Mouse (Mus musculus) adrenal gland, postnatal 10 days (tissue): ENCODE results near the gene Hspa1l. TPM values are rescaled to one million over a fixed set of nuclear protein-coding genes. Genes with fewer than 3 reads are reported as not detected.
A peak's percentile ranks its signal among the peaks of the same experiment; 100 is the strongest.
"Not testable (repeated sequence)": the region's sequence is repeated elsewhere in the genome, so short reads cannot be mapped to it uniquely, and the experiment has no call there.

Source experiments
- DNase-seq: peaks from one replicate; pipeline ENCODE4 v3.0.0; 2021; ENCODE audit warnings: mixed read lengths
- long read RNA-seq, 2 experiments: library from polyadenylated mRNA; stranded (forward); transcript quantifications; one replicate each; pipeline ENCODE4 v2.0.0; 2021
- total RNA-seq, 2 experiments: library from RNA; stranded (reverse); gene quantifications; 2 replicates each; pipeline ENCODE4 v1.2.3; 2021

Hspa1l gene
- 1 to 10 TPM in 1 of 2 experiments, under 1 TPM in 1; 0.75 to 1.4 TPM for total RNA-seq
- long read RNA-seq, experiment 1, partial matches to known transcripts = 0 of 2 reads
- long read RNA-seq, experiment 1, other reads (novel, unspliced or antisense) = 1 of 2 reads
- long read RNA-seq, experiment 2 = 0 reads

DNA sequence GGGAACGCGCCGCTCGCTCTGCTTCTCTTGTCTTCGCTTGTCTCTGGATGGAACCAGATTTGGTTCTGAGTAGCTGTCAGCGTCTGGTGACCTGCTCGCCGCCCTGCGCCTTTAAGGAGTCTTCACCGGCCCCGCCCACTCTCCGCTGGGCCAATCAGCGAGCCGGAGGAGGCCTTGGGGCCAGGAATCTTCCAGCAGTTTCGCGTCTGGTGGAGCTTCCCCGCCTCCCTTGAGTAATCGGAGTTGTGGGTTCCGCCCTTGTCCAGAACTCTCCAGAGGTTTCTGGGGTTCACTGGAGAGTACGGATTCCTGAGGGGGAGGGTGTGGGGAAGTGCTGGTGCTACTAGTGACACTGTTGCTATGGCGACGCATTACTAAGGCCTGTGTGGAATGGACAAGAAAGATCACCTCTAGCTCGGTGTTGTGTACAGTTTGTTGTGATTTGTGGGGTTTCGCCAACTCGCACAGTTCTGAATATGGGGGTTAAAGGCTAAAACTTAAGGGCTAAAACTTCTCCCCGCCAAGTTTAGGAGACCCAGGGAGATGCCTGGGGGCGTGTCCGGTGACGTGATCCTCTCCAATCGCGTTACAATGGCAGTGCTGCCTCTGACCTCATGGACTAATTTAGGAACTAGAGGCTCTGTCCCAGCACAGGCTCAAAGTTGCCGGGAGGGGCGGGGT, at the start of gene Hspa1l, which contains the start of gene Hspa1a:
Gene Hspa1l, plus strand, starts transcription at position 635 of the 681 bp plus-strand sequence.
Gene Hspa1a, minus strand, starts transcription at position 88 of the 681 bp plus-strand sequence.
- DNase-seq = peak; percentile 81

DNA sequence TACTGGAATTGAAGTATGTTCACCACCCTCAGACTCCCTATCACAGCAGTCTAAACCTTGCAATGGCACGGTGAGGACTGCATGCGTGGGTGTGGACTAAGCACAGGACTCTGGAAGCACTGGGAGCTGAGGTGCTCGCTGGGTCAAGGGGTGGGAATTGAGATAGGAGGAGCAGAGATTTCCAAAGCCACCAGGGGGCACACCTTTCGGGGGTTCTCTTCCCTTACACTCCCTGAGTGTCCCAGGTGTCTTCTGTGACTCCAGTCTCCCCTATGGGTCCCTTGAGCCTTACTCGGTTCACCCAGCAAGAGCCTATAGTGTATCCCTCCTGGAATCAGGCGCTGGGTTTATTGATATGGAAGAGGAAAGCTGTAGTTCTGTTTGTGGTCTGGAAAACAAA, 49.6 kb upstream of the Hspa1l start:
- no peak for DNase-seq

DNA sequence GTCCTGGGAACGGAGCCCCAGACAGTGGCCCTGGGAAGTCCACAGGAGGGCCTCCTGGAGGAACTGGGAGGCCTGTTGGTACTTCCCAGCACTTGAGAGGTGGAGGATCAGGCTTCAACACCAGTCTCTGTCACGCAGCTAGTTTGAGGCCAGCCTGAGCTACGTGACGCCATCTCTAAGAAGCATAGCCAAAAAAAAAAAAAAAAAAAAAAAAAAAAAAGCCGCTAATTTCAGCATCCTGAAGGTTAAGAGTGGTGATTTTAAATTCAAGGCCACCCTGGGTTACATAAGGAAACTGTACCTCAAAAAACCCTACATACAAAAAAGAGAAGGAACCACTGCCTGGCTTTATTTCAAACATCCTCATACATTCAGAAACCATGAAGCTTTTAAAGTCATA, 48.2 kb upstream of the Hspa1l start:
- no peak for DNase-seq

DNA sequence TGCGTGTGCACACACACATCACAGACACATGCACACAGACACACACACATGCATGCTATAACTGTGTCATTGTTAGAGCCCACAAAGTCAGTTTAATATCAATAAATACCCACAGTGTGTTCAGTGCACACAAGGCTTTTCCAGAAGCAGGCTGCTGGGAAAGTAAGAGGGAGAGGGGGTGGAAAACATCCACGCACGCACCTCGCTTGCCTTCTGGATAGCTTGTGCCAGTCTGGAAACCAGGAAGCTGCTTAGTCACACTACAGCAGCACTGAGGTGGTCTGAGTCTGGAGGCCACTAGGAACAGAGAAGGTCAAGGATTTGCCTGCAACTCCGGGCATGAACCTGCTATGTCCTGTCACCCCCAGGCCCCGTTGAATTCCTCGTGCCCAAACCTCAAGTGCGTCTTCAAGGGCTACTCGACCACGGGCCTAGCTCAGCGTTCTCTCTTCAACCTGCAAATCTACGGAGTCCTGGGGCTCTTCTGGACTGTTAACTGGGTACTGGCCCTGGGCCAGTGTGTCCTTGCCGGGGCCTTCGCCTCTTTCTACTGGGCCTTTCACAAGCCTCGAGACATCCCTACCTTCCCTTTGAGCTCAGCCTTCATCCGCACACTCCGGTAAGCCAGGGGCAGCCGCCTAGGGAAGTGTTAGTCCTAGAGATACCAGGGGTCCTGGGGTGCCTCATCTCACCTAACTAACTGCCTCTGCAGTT, 45.0 kb upstream of the Hspa1l start:
- DNase-seq = peak; percentile 41

DNA sequence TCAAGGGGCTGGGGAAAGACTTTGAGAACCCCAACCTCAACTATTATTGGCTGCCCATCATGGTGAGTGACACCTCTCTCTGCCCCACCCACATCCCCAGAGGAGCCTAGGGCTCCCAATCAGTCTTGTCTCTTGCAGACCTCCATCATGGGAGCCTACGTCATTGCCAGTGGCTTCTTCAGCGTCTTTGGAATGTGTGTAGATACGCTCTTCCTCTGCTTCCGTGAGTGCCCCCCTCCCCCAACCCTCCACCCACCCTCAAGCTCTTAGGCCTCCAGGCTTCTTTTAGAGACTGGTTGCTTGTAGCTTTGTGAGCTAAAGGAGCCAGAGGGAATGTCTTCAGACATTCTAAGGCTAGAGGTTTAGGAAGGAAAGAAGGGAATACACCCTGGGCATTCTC, 43.7 kb upstream of the Hspa1l start:
- no peak for DNase-seq

DNA sequence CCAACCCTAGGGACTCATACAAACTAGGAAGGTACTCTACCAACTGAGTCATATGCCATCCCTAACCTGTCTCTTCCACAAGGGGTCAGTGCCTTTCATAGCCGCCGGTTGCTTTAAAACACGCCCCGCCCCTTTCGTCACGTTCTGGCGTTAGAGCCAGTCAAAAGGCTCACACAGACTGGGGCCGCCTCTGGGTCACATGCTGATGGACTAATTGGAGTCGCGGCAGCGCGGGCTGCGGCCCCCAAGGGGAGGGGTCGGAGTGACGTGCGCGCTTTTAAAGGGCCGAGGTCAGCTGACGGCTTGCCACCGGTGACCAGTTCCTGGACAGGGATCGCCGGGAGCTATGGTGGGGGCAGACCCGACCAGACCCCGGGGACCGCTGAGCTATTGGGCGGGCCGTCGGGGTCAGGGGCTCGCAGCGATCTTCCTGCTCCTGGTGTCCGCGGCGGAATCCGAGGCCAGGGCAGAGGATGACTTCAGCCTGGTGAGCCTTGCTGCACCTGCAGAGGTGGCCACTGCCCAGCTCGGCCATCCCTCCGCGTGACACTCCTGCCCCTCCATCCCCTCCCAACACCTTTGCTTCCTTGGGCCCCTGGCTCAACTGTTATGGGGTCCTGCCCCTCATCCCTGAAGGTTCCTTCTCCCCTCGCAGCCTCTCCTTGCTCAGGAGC, 41.3 kb upstream of the Hspa1l start, which contains the start of gene Neu1:
Gene Neu1, plus strand, starts transcription at position 193 of the 674 bp plus-strand sequence.
- DNase-seq = peak; percentile 98

DNA sequence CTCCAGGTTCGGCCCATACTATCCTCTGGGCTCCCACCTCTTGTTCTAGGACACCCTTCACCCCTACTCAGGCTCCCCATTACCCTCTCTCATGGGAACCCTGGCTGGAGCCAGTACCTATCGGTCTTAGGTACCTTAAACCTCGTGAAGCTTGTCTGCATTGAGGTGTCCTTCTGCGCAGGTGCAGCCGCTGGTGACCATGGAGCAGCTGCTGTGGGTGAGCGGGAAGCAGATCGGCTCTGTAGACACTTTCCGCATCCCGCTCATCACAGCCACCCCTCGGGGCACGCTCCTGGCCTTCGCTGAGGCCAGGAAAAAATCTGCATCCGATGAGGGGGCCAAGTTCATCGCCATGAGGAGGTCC, 40.8 kb upstream of the Hspa1l start:
- no peak for DNase-seq

DNA sequence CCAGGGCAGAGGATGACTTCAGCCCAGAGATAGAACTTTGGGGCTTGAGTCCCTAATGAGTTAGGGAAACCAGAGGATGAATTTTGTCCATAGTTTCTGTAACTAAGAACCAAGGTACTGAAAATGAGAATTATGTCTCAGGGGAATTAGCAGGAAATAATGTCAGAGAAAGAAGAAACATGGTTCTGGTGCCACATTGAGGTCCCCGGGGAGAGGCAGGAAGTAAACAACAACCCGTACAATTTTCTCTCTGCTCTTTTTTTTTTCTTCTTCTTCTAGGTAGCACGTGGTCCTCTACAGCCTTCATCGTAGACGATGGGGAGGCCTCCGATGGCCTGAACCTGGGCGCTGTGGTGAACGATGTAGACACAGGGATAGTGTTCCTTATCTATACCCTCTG, 40.2 kb upstream of the Hspa1l start:
- no peak for DNase-seq

DNA sequence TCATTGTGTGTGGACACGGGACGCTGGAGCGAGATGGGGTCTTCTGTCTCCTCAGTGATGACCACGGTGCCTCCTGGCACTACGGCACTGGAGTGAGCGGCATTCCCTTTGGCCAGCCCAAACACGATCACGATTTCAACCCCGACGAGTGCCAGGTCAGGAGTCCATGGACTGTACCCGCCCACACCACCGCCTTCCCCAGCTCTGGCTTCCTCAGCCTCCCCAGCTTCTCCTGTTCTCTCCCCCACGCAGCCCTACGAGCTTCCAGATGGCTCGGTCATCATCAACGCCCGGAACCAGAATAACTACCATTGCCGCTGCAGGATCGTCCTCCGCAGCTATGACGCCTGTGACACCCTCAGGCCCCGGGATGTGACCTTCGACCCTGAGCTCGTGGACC, 38.5 kb upstream of the Hspa1l start:
- DNase-seq = no peak

DNA sequence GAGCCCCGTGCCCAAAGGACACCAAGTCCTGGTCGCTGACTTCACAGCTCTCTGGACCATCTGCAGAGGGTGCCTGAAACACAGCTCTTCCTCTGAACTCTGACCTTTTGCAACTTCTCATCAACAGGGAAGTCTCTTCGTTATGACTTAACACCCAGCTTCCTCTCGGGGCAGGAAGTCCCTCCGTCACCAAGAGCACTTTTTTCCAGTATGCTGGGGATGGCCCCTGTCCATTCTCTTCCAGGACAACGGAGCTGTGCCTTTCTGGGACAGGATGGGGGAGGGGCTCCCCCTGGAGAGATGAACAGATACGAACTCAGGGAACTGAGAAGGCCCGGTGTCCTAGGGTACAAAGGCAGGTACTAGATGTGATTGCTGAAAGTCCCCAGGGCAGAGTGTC, 37.7 kb upstream of the Hspa1l start:
- no peak for DNase-seq

DNA sequence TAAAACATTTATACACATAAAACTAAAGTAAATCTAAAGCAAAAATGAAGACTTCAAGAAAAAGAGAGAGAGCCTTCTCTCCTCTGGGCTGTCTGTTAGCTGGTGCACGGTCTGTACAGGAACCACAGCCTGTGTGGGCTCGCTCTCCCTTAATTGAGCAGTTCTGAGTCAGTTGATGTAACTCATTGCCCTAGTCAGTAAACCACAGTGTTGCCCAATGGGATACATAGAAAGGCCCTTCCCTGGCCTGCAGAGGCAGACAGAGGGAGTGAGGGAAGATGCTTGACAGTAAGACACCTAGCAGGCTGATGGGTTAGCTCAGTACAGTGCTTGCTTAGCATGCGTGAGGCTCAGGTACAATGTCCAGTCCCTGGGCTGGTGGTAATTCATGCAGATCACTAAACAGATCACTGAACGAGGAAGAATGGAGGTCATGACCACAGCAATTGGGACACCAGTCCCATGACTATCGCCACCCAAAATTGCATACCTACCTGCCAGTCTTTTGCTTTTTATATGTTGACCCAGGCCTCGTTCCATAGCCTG, 34.5 kb upstream of the Hspa1l start:
- no peak for DNase-seq

DNA sequence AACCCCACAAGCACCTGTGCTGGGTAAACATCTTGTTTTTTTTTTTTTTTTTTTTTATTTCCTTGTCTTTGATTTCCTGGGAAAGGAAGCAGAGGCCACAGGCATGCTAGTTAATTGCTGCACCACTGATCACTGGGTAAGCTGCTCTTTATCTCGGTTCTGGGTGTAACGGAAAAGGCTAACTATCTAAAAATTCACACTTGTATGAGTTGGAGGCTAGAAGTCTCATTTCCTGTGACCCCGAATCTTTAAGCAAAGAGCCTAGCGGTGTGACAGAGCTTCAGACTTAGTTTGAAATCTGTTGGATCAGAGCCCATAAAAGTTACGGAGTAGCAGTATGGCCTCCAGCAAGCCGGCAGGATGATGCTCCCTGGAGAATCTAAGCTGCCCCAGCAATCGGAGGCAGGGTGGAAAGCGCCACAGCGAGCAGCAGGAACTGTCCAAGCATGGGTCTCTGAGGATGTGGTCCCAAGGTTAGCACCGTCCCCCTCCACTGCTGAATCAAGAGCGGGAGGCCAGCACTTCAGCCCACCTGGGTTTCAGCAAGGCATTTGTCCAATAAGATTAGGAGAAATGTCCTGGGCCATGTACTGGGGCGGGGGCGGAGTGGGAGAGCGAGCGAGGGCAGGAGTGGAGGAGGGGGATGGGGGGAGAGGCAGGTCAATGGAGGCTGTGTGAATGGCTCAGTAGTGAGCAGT, 31.0 kb upstream of the Hspa1l start:
- peak; percentile 41 for DNase-seq

DNA sequence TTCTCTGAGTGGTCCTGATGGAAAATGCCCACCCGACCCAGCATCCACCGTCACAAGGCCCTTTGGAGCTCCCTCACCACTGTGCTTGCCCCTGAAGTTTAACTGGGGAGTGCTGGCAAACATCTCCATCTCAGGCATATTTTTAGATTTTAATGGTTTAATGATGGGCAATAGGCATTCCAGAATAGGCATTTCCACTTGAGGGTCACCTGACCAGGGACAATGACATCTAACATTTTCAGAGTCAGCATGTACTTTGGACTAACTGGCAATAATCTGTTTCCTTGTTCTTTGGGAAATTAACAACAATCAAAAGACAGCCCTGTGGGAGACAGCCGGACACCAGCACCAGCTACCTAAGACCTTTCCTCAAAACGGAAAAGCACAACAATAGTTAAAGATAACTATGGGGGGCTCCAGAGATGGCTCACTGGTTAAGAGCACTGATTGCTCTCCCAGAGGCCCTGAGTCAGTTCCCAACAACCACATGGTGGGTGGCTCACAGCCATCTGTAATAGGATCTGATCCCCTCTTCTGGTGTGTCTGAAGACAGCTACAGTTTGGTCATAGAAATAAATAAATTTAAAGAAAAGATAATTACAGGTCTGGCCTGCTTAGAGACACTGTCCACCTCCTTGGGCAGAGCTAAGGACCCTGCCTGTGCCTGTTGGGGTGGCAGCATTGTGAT, 29.2 kb upstream of the Hspa1l start:
- no peak for DNase-seq

DNA sequence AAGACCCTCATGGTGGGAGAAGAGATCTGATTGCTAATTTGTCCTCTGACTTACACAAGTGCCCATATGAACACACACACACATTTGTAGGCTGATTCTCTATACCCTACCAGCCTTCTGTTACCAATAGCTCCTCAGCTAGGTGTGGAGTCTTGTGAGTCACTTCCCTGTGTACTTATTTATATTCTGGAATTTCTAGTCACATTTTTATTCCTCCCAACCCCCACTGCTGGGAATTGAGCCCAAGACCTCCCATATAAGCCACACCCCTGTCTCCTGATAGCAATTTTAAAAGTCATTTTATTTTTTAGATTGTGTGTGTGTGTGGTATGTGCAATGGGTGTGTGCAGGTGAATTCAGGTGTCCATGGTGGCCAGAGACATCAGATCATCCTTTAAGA, 28.1 kb upstream of the Hspa1l start:
- no peak for DNase-seq

DNA sequence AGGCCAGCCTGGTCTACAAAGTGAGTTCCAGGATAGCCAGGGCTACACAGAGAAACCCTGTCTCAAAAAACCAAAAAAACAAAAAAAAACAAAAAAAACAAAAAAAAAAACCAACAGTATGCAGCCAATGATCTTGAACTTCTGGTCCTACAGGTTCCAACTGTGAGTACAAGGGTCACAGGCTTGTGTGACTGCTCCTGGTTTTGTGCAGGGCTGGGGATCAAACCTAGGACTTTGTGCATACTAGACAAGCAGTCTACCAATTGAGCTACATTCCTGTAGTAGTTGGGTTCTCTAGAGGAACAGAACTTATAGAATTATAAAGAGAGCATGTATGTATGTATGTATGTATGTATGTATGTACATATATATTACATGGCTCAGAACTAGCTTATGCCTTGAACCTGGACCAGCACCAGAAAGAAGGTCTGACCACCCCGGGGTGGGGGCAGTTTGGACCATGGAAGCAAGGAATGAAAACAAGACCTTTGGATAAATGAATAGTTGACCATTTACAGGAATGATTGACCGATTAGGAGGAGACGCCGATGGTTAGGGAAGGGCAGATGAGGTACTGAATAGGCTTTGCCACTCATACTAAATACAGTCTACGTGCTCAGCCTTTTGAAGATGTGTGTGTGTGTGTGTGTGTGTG, 25.9 kb upstream of the Hspa1l start:
- no peak for DNase-seq

DNA sequence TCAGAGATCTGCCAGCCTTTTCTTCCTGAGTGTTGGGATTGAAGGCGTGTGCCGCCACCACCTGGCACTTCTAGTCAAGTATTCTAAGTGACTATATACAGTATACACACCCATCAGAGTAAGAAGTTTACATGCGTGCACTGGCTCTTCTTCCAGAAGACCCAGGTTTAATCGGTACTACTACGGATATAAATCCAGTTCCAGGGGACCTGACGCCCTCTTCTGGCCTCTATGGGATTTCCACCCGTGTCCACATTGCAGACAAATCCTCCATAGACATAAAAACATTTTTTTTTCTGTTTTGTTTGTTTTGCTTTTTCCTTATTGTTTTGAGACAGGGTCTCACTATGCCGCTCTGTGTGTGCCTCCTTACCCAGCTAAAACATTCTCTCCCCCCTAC, 24.9 kb upstream of the Hspa1l start:
- peak; percentile 56 for DNase-seq

DNA sequence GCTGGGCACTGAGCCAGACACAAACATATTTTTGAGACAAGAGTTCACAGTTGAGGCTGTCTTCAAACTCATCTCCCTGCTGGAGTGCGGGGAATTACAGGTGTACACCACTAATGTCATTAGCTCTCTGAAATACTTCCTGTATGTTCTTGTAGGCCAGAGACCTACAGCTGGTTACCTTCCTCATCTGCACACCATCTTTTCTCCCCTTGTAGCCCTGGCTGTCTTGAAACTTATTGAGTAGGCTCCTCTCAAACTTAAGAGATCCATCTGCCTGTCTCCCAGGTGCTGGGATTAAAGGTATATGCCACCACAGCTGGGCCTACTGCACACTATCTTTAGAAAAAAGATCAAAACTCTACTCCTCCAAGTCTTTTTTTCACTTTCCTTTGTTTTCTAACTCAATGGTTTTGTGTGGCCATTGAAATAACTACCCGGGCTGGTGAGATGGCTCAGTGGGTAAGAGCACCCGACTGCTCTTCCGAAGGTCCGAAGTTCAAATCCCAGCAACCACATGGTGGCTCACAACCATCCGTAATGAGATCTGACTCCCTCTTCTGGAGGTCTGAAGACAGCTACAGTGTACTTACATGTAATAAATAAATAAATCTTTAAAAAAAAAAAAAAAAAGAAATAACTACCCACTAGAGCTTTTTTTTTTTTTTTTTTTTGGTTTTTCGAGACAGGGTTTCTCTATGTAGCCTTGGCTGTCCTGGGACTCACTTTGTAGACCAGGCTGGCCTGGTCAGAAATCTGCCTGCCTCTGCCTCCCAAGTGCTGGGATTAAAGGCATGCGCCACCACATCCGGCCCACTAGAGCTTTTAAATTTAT, 23.6 kb upstream of the Hspa1l start:
- DNase-seq = not testable (repeated sequence)

DNA sequence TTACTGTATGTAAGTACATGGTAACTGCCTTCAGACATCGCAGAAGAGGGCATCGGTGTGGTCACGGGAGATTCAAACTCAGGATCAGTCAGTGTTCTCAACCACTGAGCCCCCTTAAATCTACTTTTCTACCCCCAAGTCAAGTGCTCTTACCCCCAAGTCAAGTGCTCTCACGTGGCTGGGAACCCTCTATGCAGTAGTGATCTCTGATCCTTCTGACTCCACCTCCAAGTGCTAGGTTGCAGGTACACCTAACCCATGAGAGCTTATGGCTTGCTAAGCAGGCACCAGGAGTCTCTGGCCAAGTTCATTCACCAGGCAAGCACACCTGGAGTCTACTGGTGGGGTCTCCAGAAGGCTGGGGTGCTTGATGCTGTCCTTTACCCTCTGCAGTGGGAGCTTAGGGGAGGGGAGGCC, 22.9 kb upstream of the Hspa1l start:
- no peak for DNase-seq

DNA sequence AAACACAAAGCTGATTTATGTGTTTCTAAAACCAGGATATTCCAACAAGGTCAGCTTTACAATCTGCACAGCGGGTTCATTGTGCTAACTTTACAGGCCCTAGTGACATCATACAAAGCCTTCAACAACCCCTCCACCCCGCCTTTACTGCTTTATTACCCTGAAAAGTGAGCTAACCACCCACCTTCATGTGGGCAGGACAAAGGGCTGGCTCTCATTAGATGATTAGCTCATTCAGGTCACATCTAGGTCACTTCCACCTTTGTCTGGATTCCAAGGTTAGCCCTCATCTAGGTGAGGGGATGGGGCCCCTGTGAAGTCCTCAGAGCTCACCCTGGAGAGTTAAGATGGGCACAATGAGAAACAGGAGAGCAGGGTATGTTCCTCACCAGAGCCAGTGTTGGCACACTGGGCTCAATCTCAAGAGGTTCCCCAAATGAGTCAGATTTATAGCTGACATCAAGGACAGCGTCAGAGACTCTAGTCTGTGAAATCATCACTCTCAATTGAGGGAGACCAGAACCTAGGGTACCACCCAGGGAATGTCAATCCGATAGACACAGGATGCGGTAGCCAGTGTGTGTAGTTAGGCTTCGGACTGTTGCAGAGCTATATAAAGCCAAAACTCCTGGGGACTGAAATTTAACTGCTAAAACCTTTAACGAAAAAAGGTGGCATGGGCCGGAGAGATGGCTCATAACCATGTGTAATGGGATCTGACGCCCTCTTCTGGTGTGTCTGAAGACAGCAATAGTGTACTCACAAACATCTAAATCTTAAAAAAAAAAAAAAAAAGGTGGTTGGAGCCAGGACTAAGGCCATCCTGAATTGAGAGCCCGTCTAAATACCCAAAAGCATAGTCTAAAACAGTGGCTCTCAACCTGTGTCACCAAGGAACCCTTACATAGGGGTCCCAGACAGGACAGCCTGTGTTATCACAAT, 21.7 kb upstream of the Hspa1l start:
- no peak for DNase-seq
